Mouse (Mus musculus): Measurements from ENCODE around the gene Nav2. TPM values are rescaled to one million over a fixed set of nuclear protein-coding genes. Genes with fewer than 3 reads are reported as not detected.

Gene Nav2
- polyA plus RNA-seq, 1 experiment from 2014 or later = 19.7 TPM

DNA sequence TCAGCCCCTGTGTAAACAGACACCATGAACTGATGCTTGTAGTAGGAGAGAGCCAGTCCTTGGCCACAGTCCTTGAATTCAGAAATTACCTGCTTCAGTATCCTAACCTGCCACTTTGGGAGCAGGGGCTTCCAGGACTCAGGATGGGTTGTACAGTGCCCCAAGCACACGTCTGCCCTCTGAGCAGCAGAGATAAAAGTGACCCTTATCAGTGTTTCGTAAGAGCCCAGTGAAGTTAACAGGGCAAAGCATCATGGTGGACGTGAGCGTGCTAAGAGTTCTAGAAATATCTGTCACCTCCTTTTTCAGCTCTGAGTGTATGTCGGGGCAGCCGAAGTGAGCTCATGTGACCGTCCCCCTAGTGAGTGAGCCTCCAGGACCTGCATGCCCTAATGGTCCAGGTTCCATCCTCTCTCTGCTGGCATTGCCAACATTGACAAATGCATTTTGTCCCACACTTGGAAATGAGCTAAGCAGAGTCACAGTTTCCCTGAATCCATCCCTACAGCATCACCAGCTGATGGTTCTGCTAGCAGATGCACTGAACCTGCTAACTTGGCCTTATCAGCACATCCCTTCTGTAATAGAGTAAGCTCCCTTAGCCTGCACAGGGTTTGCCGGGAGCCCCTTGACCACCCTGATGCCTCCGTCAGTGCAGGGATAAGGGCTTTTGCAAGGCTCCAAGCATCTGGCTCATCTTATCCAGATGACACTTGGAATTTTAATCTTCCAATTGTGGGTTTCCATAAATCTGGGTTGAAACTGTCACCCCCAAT, 418.6 kb downstream of the Nav2 start:
- Histone ChIP-seq H3K27me3 (ENCODE audit: insufficient read depth, low read length) (no peaks in the 10 kb centered on the region), H3K4me2 (no peak overlapping the region), H3K9ac (no peak overlapping the region), H3K4me3 (ENCODE audit: low read depth, low read length) (no peak overlapping the region), H3K9me3 (ENCODE audit: low read depth, low read length) (no peaks in the 10 kb centered on the region; the same call in 1 of the 2 replicates), H3K36me3 (ENCODE audit: insufficient read depth) (no peaks in the 10 kb centered on the region), H3K27ac (ENCODE audit: low read depth) (no peak overlapping the region), H3K4me1 (ENCODE audit: insufficient read depth) (peaks cover 13% of the 10 kb centered on the region)
- TF ChIP-seq CTCF (IDR thresholded peaks at IDR 0.05; ENCODE audit: low read depth) = no peak
- WGBS = 47% methylated on average over 9 of the region's 9 CpGs
- DNase-seq = no peak
- no peak for ATAC-seq (ENCODE audit: insufficient read depth)

- DNase-seq (no peak), ATAC-seq (ENCODE audit: insufficient read depth) (no peak)
- no peak overlapping the region for H3K4me2 ChIP-seq
- no peak overlapping the region for H3K4me3 ChIP-seq (ENCODE audit: low read depth, low read length)
- H3K9ac ChIP-seq = peak overlapping the region; percentile 16; the same call in 1 of the 2 replicates
- no peaks in the 10 kb centered on the region for H3K36me3 ChIP-seq (ENCODE audit: insufficient read depth)
- no peak for TF ChIP-seq CTCF (IDR thresholded peaks at IDR 0.05; ENCODE audit: low read depth)
- H3K27ac ChIP-seq (ENCODE audit: low read depth) = no peak overlapping the region
- no peaks in the 10 kb centered on the region for H3K27me3 ChIP-seq (ENCODE audit: insufficient read depth, low read length)
- H3K9me3 ChIP-seq (ENCODE audit: low read depth, low read length) = no peaks in the 10 kb centered on the region
- H3K4me1 ChIP-seq (ENCODE audit: insufficient read depth) = peaks cover 17% of the 10 kb centered on the region
- 47% methylated on average over 4 of the region's 4 CpGs for WGBS
Measured at GRCm38 (mm10) chr7:49330181-49330580, 421.7 kb downstream of the Nav2 start.

GRCm38 (mm10) chr7:49331939-49332338, 423.4 kb downstream of the Nav2 start:
- Histone ChIP-seq H3K9ac (no peak overlapping the region), H3K27me3 (ENCODE audit: insufficient read depth, low read length) (no peaks in the 10 kb centered on the region), H3K27ac (ENCODE audit: low read depth) (no peak overlapping the region), H3K4me1 (ENCODE audit: insufficient read depth) (peaks cover 13% of the 10 kb centered on the region), H3K9me3 (ENCODE audit: low read depth, low read length) (no peaks in the 10 kb centered on the region), H3K36me3 (ENCODE audit: insufficient read depth) (no peaks in the 10 kb centered on the region), H3K4me3 (ENCODE audit: low read depth, low read length) (no peak overlapping the region), H3K4me2 (no peak overlapping the region)
- ATAC-seq (ENCODE audit: insufficient read depth) (0 out of 2 replicates have a peak, but pooled peaks have one; percentile 36), DNase-seq (no peak)
- no peak for TF ChIP-seq CTCF (IDR thresholded peaks at IDR 0.05; ENCODE audit: low read depth)
- 57% methylated on average over 4 of the region's 4 CpGs for WGBS

DNA sequence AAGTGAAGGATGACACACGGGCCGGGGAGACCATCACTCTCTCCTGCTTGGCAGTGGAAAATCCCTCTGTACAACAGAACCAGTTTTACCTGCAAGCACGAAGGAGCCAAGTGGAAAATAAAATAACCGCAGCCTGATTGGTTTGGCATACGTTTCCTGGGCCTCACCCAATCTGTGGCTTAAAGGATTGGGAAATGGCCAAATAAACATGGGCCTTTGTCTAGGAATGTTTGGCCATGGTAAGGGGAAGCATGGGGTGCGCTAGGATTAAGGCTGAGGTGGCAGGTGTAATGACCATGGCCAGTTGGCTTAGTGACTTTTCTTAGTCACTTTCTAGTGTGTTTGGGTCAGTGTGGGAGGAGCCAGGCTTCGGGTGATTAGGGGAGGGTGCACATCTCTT, 424.1 kb downstream of the Nav2 start:
- Histone ChIP-seq H3K9ac (no peak overlapping the region), H3K4me1 (ENCODE audit: insufficient read depth) (peaks cover 9% of the 10 kb centered on the region), H3K27me3 (ENCODE audit: insufficient read depth, low read length) (no peaks in the 10 kb centered on the region), H3K36me3 (ENCODE audit: insufficient read depth) (no peaks in the 10 kb centered on the region), H3K9me3 (ENCODE audit: low read depth, low read length) (no peaks in the 10 kb centered on the region), H3K27ac (ENCODE audit: low read depth) (no peak overlapping the region), H3K4me3 (ENCODE audit: low read depth, low read length) (no peak overlapping the region), H3K4me2 (no peak overlapping the region)
- ATAC-seq (ENCODE audit: insufficient read depth) (no peak), DNase-seq (no peak)
- WGBS = 61% methylated on average over 7 of the region's 7 CpGs
- no peak for TF ChIP-seq CTCF (IDR thresholded peaks at IDR 0.05; ENCODE audit: low read depth)

GRCm38 (mm10) chr7:49334163-49334562, 425.6 kb downstream of the Nav2 start:
- 60% methylated on average over 5 of the region's 5 CpGs for WGBS
- Histone ChIP-seq H3K4me2 (no peak overlapping the region), H3K9me3 (ENCODE audit: low read depth, low read length) (no peaks in the 10 kb centered on the region), H3K4me3 (ENCODE audit: low read depth, low read length) (no peak overlapping the region), H3K36me3 (ENCODE audit: insufficient read depth) (no peaks in the 10 kb centered on the region), H3K27me3 (ENCODE audit: insufficient read depth, low read length) (no peaks in the 10 kb centered on the region), H3K4me1 (ENCODE audit: insufficient read depth) (peaks cover 9% of the 10 kb centered on the region), H3K9ac (no peak overlapping the region), H3K27ac (ENCODE audit: low read depth) (no peak overlapping the region)
- TF ChIP-seq CTCF (IDR thresholded peaks at IDR 0.05; ENCODE audit: low read depth) = no peak
- ATAC-seq (ENCODE audit: insufficient read depth) = no peak
- DNase-seq = no peak

DNA sequence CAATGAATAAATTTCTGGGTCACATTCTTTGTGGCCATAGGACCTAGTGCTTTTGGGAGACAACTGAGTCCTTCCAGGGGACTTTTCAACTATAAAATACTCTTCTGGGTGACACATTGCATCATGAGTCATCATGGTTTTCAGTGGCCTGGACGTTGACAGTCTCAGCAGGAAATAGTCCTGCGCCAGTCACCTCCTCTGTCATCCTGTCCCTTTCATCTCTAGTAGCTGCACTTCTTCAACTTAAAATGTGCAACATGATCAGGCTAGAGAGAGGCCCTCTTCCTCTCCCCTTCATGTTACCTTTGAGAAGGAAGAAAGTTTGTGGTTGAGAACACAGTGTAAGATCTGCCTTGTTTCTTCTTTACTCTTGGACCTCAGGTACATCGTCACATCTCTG, 426.5 kb downstream of the Nav2 start:
- Histone ChIP-seq H3K36me3 (ENCODE audit: insufficient read depth) (no peaks in the 10 kb centered on the region), H3K4me1 (ENCODE audit: insufficient read depth) (peaks cover 9% of the 10 kb centered on the region), H3K4me2 (no peak overlapping the region), H3K9me3 (ENCODE audit: low read depth, low read length) (no peaks in the 10 kb centered on the region), H3K9ac (no peak overlapping the region), H3K4me3 (ENCODE audit: low read depth, low read length) (no peak overlapping the region), H3K27me3 (ENCODE audit: insufficient read depth, low read length) (no peaks in the 10 kb centered on the region), H3K27ac (ENCODE audit: low read depth) (no peak overlapping the region)
- 54% methylated on average over 3 of the region's 3 CpGs for WGBS
- DNase-seq = no peak
- ATAC-seq (ENCODE audit: insufficient read depth) = no peak
- no peak for TF ChIP-seq CTCF (IDR thresholded peaks at IDR 0.05; ENCODE audit: low read depth)

GRCm38 (mm10) chr7:49336725-49337124, 428.2 kb downstream of the Nav2 start:
- DNase-seq = no peak
- no peak overlapping the region for H3K9ac ChIP-seq
- no peak overlapping the region for H3K27ac ChIP-seq (ENCODE audit: low read depth)
- WGBS = 71% methylated on average over 8 of the region's 8 CpGs
- no peak overlapping the region for H3K4me2 ChIP-seq
- H3K4me3 ChIP-seq (ENCODE audit: low read depth, low read length) = no peak overlapping the region
- ATAC-seq (ENCODE audit: insufficient read depth) = no peak
- no peaks in the 10 kb centered on the region for H3K9me3 ChIP-seq (ENCODE audit: low read depth, low read length)
- H3K4me1 ChIP-seq (ENCODE audit: insufficient read depth) = peaks cover 6% of the 10 kb centered on the region
- no peak for TF ChIP-seq CTCF (IDR thresholded peaks at IDR 0.05; ENCODE audit: low read depth)
- H3K27me3 ChIP-seq (ENCODE audit: insufficient read depth, low read length) = no peaks in the 10 kb centered on the region
- H3K36me3 ChIP-seq (ENCODE audit: insufficient read depth) = no peaks in the 10 kb centered on the region
